In the genomic region with DNA sequence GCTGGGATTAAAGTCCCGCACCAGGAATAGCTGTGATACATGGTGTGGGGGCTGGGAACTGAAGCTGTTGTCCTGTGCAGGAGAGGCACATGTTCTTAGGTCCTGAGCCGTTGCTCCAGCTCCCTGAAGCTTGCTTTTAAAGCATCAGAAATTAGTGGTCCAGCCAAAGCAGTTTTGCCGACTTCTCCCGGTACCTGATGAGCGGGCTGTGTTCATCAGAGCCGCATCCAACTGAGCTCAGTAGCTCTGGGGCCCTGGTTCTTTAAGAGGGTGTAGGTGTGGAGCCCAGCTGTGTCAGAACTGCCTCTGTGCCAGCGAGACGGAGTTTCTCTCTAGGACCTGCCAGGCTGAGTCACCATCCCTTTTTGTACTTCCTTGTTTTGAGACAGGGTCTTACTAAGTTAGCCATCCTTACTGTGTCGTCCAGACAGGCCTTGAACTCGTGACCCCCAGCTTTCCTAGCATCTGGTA, we compare ENCODE assay signal across 19 mouse cellular contexts. TPM values are rescaled to one million over a fixed set of nuclear protein-coding genes. Genes with fewer than 3 reads are reported as not detected.
DNase-seq lines count a peak whose midpoint lies in the region; ATAC-seq and TF ChIP-seq lines count a peak whose summit lies in the region.
"Had no signal": no experiment of that assay in that cellular context is flagged by ENCODE, and none has a peak within 500 bp of the region (broad histone marks: within the 10 kb centered on the region; RNA-seq: fewer than 3 reads in every experiment).

No protein-coding gene starts in this region.

- H3K4me3 ChIP-seq in liver, postnatal 0 days (ENCODE audit: low read depth, low read length): no peak overlapping the region
- H3K4me3 ChIP-seq in bone marrow macrophage, adult 2 months (ENCODE audit: insufficient read depth, low read length): 0 out of 2 replicates have a peak overlapping the region, but pooled peaks have one; percentile 18
- H3K4me3 ChIP-seq in forebrain, embryonic 12.5 days (replicated peaks): no peak overlapping the region
- H3K4me3 ChIP-seq: embryonic facial prominence, embryonic 12.5 days; layer of hippocampus, adult 2 months; myocyte had no signal

- H3K4me1 ChIP-seq in liver, postnatal 0 days (ENCODE audit: insufficient read depth): no peaks in the 10 kb centered on the region
- H3K4me1 ChIP-seq in bone marrow macrophage, adult 2 months (ENCODE audit: control insufficient read depth, insufficient read depth, low read length): peaks cover 26% of the 10 kb centered on the region
- H3K4me1 ChIP-seq in forebrain, embryonic 12.5 days: no peaks in the 10 kb centered on the region
- H3K4me1 ChIP-seq: embryonic facial prominence, embryonic 12.5 days had no signal

- H3K4me2 ChIP-seq in liver, postnatal 0 days (ENCODE audit: low read depth, low read length): no peak overlapping the region
- H3K4me2 ChIP-seq in forebrain, embryonic 12.5 days: no peak overlapping the region
- H3K4me2 ChIP-seq: embryonic facial prominence, embryonic 12.5 days had no signal

- no peak for TF ChIP-seq CTCF in liver, postnatal 0 days (IDR thresholded peaks at IDR 0.05; ENCODE audit: low read depth)
- TF ChIP-seq CTCF in bone marrow macrophage, adult 2 months (IDR thresholded peaks at IDR 0.05; ENCODE audit: low read depth, low read length): no peak

- TF ChIP-seq EP300 in liver, postnatal 0 days (IDR thresholded peaks at IDR 0.05; ENCODE audit: low read depth): no peak

- H3K27ac ChIP-seq in liver, postnatal 0 days (ENCODE audit: low read depth): peak overlapping the region; percentile 35; the same call in 1 of the 2 replicates
- peak overlapping the region; percentile 80 for H3K27ac ChIP-seq in bone marrow macrophage, adult 2 months (ENCODE audit: insufficient read depth, low read depth, low read length)
- no peak overlapping the region for H3K27ac ChIP-seq in forebrain, embryonic 12.5 days
- H3K27ac ChIP-seq: embryonic facial prominence, embryonic 12.5 days; layer of hippocampus, adult 2 months had no signal

- H3K9ac ChIP-seq in liver, postnatal 0 days (replicated peaks): no peak overlapping the region
- no peak overlapping the region for H3K9ac ChIP-seq in forebrain, embryonic 12.5 days
- H3K9ac ChIP-seq: embryonic facial prominence, embryonic 12.5 days had no signal

- 52% methylated on average over 10 of the region's 10 CpGs for WGBS in liver, postnatal 0 days (ENCODE audit: insufficient replicate concordance)
- WGBS in forebrain, embryonic 12.5 days: 81% methylated on average over 10 of the region's 10 CpGs

- no peaks in the 10 kb centered on the region for H3K27me3 ChIP-seq in liver, postnatal 0 days (ENCODE audit: insufficient read depth, low read length)
- H3K27me3 ChIP-seq in splenic B cell, adult 2 months (ENCODE audit: control insufficient read depth, insufficient read depth, low read length, poor library complexity, severe bottlenecking): no peaks in the 10 kb centered on the region
- 0 out of 2 replicates have a peak, but pooled peaks cover 3% of the 10 kb centered on the region for H3K27me3 ChIP-seq in forebrain, embryonic 12.5 days
- H3K27me3 ChIP-seq: embryonic facial prominence, embryonic 12.5 days had no signal

- no peaks in the 10 kb centered on the region for H3K9me3 ChIP-seq in liver, postnatal 0 days (ENCODE audit: low read length)
- no peaks in the 10 kb centered on the region for H3K9me3 ChIP-seq in forebrain, embryonic 12.5 days
- H3K9me3 ChIP-seq: embryonic facial prominence, embryonic 12.5 days had no signal

- TF ChIP-seq POLR2A in bone marrow macrophage, adult 2 months (IDR thresholded peaks at IDR 0.05; ENCODE audit: borderline replicate concordance, low read depth, low read length): no peak

- peak; percentile 30 for DNase-seq in adrenal gland, adult 2 months
- no peak for DNase-seq in adrenal gland, adult 8-10 months
- DNase-seq in liver, postnatal 0 days: no peak
- DNase-seq in liver: no peak
- peak; percentile 55 for DNase-seq in splenic B cell, adult 2 months (ENCODE audit: low read depth, low spot score)
- DNase-seq in ovary, postnatal 14 days (ENCODE audit: low spot score): no peak
- DNase-seq: adrenal gland, postnatal 25 days; cerebellum, adult 2 months; heart, postnatal 4 days; kidney, adult 18-20 months; left cerebral cortex, postnatal 4 days had no signal

- ATAC-seq in liver, postnatal 0 days: no peak
- ATAC-seq in forebrain, embryonic 12.5 days (ENCODE audit: low FRiP score): no peak
- ATAC-seq: forebrain, embryonic 16.5 days; Patski had no signal

- no peaks in the 10 kb centered on the region for H3K36me3 ChIP-seq in liver, postnatal 0 days (replicated peaks; ENCODE audit: insufficient read depth, low read length)
- H3K36me3 ChIP-seq in splenic B cell, adult 2 months (ENCODE audit: control insufficient read depth, insufficient read depth, low read length, poor library complexity, severe bottlenecking): no peaks in the 10 kb centered on the region; the same call in 1 of the 2 replicates
- H3K36me3 ChIP-seq in forebrain, embryonic 12.5 days (replicated peaks): peaks cover 4% of the 10 kb centered on the region; the same call in 1 of the 2 replicates

RNA-seq across cellular contexts. Expression of a gene that starts 8.2 kb away (rescaled TPM):
- 10 to 100 TPM; 89.0 to 94.8 TPM for total RNA-seq in adrenal gland, adult 2 months (2021)
- polyA plus RNA-seq in adrenal gland, adult 2 months (2012; rRNA removed): 11.3 and 14.3 TPM in 2 replicates
- 100 to 1,000 TPM; 111 to 133 (median 121) TPM for total RNA-seq in adrenal gland, adult 8-10 months (2022)
- polyA plus RNA-seq in liver, postnatal 0 days (2015; fragmentation: Nextera tagmentation; extraction: Ambion mirVana): 28.4 and 30.1 TPM in 2 replicates
- polyA plus RNA-seq in bone marrow macrophage, adult 2 months (2012; ENCODE audit: insufficient read depth, insufficient read length, missing spikeins): 9.8 and 10.7 TPM in 2 replicates
- 17.7 and 20.8 TPM in 2 replicates for polyA plus RNA-seq in forebrain, embryonic 12.5 days (2016; fragmentation: Nextera tagmentation; extraction: Ambion mirVana)

RNA-seq across cellular contexts. Expression of a gene that starts 9.3 kb away (rescaled TPM):
- 10 to 100 TPM; 13.5 to 14.5 TPM for total RNA-seq in adrenal gland, adult 2 months (2021)
- polyA plus RNA-seq in adrenal gland, adult 2 months (2012; rRNA removed): 2.3 and 2.9 TPM in 2 replicates
- 10 to 100 TPM; 14.9 to 18.6 (median 17.1) TPM for total RNA-seq in adrenal gland, adult 8-10 months (2022)
- polyA plus RNA-seq in liver, postnatal 0 days (2015; fragmentation: Nextera tagmentation; extraction: Ambion mirVana): 6.6 and 7.1 TPM in 2 replicates
- polyA plus RNA-seq in bone marrow macrophage, adult 2 months (2012; ENCODE audit: insufficient read depth, insufficient read length, missing spikeins): 13.7 and 15.6 TPM in 2 replicates
- polyA plus RNA-seq in forebrain, embryonic 12.5 days (2016; fragmentation: Nextera tagmentation; extraction: Ambion mirVana): 14.6 and 14.8 TPM in 2 replicates

RNA-seq across cellular contexts. Expression of a gene that starts 26.1 kb away (rescaled TPM):
- 1 to 10 TPM; 1.7 to 3.0 TPM for total RNA-seq in adrenal gland, adult 2 months (2021)
- polyA plus RNA-seq in adrenal gland, adult 2 months (2012; rRNA removed): 0.18 and 0.19 TPM in 2 replicates
- 1 to 10 TPM; 1.7 to 3.9 (median 3.1) TPM for total RNA-seq in adrenal gland, adult 8-10 months (2022)
- polyA plus RNA-seq in liver, postnatal 0 days (2015; fragmentation: Nextera tagmentation; extraction: Ambion mirVana): 3.3 and 5.8 TPM in 2 replicates
- not detected in 2 replicates for polyA plus RNA-seq in bone marrow macrophage, adult 2 months (2012; ENCODE audit: insufficient read depth, insufficient read length, missing spikeins)
- not detected in 2 replicates for polyA plus RNA-seq in forebrain, embryonic 12.5 days (2016; fragmentation: Nextera tagmentation; extraction: Ambion mirVana)
- total RNA-seq: layer of hippocampus, adult 2 months; megakaryocyte-erythroid progenitor cell, adult 5-6 weeks had no signal
- polyA plus RNA-seq: myocyte, Patski had no signal

Comparison
In these comparisons a context has a peak if more than half of its experiments do, and no peak if none do; other contexts are left out.
1. DNase-seq: peak in adrenal gland, adult 2 months (single experiment) and splenic B cell, adult 2 months (single experiment); none in adrenal gland, adult 8-10 months (single experiment), liver, postnatal 0 days (single experiment), liver (single experiment) and ovary, postnatal 14 days (single experiment).